Mouse (Mus musculus) erythroblast, embryonic 14.5 days (primary cell): Measurements from ENCODE around the gene Taf11. TPM values are rescaled to one million over a fixed set of nuclear protein-coding genes. Genes with fewer than 3 reads are reported as not detected.

Experiments used
- H3K27me3 ChIP-seq: 2 replicates; pipeline ENCODE4 v1.6.1; 2012; ENCODE audit warnings: inconsistent platforms; ENCODE audit not compliant: control insufficient read depth
- H3K36me3 ChIP-seq: 2 replicates; pipeline ENCODE4 v1.6.1; 2012; ENCODE audit warnings: mild to moderate bottlenecking, inconsistent platforms; ENCODE audit not compliant: control insufficient read depth
- H3K4me1 ChIP-seq: 2 replicates; pipeline ENCODE4 v1.6.1; 2012; ENCODE audit warnings: inconsistent platforms; ENCODE audit not compliant: control insufficient read depth
- H3K4me3 ChIP-seq: replicated peaks from 2 replicates; pipeline ENCODE3; 2012; ENCODE audit warnings: moderate library complexity, mild to moderate bottlenecking, inconsistent platforms
- H3K9me3 ChIP-seq: 2 replicates; pipeline ENCODE4 v1.6.1; 2012; ENCODE audit warnings: low read length, inconsistent platforms, mixed read lengths; ENCODE audit not compliant: control insufficient read depth
- GATA1 ChIP-seq: IDR thresholded peaks from 2 replicates; pipeline ENCODE4 v1.6.1; 2012; ENCODE audit warnings: low read length, inconsistent platforms, mixed read lengths
- TAL1 ChIP-seq: IDR thresholded peaks from 3 replicates; pipeline ENCODE4 v1.6.1; 2012; ENCODE audit warnings: low read length, inconsistent platforms, mixed read lengths
- polyA plus RNA-seq: library from polyadenylated mRNA; stranded (reverse); fragments of >175 nt; gene quantifications from 2 replicates; pipeline ENCODE4 v1.2.3, GENCODE M21; 2012

The Taf11 gene
- polyA plus RNA-seq, 1 experiment: 6.3 TPM

DNA sequence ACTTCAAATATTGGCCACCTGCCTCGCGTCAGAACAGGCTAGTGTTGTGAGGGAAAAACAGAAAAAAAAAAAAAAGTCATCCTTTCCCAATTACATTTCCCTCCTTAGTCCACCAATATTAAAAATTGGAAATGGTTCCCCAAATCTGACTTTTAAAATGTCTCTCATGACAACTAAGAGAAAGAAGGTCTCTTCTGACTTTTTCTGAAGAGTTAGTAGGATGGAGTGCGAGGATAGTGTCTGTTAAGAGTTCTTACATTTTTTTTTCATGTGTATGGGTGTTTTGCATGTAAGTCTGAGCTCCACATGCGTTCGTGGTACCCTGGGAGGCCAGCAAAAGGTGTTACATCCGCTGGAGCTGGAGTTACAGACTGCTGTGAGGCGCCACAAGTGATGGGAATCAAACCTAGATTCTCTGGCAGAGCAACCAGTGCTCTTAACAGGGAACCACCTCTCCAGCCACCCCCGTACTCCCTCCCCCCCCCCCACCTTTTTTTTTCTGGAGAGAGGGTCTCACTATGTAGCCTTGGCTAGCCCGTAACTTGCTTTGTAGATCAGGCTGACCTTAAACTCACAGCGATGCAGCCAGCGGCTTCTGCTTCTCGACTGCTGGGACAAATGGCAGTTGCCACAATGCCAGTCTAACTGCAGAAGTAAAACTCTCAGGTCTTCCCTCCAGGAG is 1.3 kb downstream of the Taf11 start:
- peaks cover 3% of the 10 kb centered on the region; the same call in 1 of the 2 replicates for H3K27me3 ChIP-seq
- peak overlapping the region; percentile 99 for H3K4me3 ChIP-seq
- H3K36me3 ChIP-seq: peaks cover 17% of the 10 kb centered on the region
- TF ChIP-seq TAL1 (no peak), GATA1 (no peak)
- peaks cover 54% of the 10 kb centered on the region for H3K4me1 ChIP-seq
- no peaks in the 10 kb centered on the region for H3K9me3 ChIP-seq

DNA sequence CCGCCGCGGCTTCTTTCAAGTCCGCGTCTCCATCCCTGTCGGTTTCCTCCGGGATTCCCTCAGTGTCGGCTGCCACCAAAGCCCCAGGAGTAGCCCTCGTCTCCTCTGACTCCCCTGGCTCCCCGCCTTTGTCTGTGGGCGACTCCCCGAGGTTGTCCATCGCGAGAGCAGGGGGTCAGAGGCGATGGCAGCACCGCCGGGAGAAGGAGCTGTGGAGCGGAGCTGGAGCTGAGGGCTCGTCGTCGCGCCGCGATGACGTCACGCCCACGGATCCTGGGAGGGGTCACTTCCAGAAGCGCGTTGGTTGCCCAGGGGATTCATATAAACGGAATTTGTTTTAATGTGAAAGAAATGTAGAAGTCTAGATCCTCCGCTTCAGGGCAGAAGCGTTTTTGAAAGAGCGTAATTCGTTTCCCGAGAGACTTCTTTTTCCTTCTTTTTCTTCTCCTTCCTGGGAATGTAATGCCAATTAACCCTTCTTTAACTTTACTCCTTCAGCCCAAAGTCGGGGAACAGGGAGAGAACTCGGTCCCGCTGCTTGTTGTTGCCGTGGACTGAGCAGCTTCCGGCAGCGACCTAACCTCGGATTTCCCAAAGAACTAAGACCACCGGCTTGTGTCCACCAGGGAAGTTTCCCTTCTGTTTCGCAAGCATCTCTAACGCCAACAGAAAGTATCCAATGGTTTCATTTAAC is 2.0 kb downstream of the Taf11 start:
- Histone ChIP-seq H3K27me3 (peaks cover 3% of the 10 kb centered on the region; the same call in 1 of the 2 replicates), H3K4me3 (peak overlapping the region; percentile 99), H3K36me3 (peaks cover 22% of the 10 kb centered on the region), H3K9me3 (no peaks in the 10 kb centered on the region), H3K4me1 (peaks cover 54% of the 10 kb centered on the region)
- TF ChIP-seq GATA1 (no peak), TAL1 (no peak)

DNA sequence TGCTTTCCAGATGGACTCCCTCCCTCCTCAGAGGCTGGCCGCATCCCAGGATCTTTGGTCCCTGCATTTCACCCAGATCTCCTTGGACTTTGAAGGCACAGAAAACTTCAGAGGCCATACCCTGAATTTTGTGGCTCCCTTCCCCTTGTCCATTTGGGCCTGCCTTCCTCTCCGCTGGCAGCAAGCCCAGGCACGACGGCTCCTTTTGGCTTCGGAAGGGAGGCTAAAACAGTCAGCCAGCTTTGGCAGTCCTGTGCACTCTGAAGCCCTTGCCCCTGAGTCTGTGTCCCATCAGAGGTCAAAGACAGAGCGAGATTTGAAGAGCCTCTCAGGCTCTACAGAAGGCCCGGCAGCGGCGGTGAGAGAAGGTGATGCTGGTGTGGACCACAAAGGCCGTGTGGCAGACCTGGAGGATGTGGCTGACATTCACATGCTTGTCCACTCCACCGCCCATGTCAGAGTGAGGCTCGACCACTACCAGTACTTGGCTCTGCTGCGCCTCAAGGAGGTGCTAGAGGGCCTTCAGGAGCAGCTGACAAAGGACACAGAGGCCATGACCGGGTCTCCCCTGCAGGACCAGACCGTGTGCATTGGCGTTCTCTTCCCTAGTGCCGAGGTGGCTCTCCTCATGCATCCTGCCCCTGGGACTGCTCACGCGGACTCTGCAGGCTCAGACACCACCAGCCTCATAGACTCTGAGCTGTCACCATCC is 23.0 kb downstream of the Taf11 start:
- TF ChIP-seq TAL1: no peak
- no peak for TF ChIP-seq GATA1
- Histone ChIP-seq H3K36me3 (peaks cover 88% of the 10 kb centered on the region), H3K9me3 (no peaks in the 10 kb centered on the region), H3K4me3 (no peak overlapping the region), H3K4me1 (no peaks in the 10 kb centered on the region), H3K27me3 (no peaks in the 10 kb centered on the region)

DNA sequence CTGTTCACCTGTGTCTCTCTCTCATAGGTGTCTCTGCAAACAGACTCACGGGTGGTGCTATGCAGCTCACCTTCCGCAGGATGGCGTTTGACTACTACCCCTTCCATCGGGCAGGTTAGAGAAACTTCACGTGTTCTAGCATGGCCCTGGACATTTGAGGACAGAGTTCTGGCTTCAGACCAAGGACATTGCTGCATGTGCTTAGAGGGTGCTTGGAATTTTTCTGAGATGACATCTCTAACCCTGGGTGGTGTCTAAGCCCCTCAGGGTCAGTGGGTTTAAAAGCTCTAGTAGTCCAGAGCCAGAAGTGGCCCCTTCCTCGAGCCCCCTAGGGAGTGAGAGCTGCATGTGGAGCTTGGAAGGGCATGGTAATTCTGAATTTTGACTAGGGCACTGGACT is 25.6 kb downstream of the Taf11 start:
- no peaks in the 10 kb centered on the region for H3K9me3 ChIP-seq
- TF ChIP-seq TAL1 (no peak), GATA1 (no peak)
- H3K36me3 ChIP-seq: peaks cover 90% of the 10 kb centered on the region
- H3K4me3 ChIP-seq: no peak overlapping the region
- H3K27me3 ChIP-seq: no peaks in the 10 kb centered on the region
- no peaks in the 10 kb centered on the region for H3K4me1 ChIP-seq

DNA sequence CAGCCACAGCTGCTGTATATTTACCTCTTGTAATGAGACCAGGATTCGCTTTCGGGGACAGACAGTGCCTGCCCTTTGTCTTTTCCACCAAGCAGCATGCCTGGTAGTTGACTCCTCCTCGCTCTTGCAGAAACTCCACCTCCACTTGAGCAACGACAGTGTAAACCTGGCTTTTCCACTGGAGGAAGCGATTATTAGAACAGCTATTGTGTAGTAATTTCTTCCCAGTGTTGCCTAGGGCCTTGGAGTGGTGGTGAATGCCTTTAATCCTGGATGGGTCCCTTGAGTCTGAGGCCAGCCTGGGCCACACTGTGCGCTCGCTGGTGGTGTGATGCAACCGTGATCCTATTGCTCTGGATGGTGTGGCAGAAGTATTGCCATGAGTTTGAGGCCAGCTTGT is 26.5 kb downstream of the Taf11 start:
- H3K9me3 ChIP-seq: no peaks in the 10 kb centered on the region
- H3K4me1 ChIP-seq: no peaks in the 10 kb centered on the region
- TF ChIP-seq TAL1 (no peak), GATA1 (no peak)
- no peak overlapping the region for H3K4me3 ChIP-seq
- no peaks in the 10 kb centered on the region for H3K27me3 ChIP-seq
- H3K36me3 ChIP-seq: peaks cover 91% of the 10 kb centered on the region

DNA sequence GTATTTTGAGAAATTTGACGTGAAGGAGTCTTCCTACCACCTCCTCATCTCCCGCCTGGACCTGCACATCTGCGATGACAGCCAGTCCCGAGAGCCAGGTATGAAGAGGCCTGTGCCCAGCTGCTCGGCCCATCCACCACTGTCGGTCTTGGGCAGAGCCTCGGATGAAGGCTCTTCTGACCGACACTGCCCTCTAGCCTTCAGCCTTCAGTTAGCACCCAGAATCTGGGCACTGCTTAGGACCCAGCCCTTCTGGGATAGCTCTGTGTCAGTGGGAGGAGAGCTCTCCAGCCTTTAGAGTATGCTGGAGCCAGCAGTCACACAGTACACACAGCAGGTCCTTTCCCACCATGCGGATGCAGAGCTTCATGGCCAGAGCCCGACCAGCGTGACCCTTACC is 28.1 kb downstream of the Taf11 start:
- Histone ChIP-seq H3K4me3 (no peak overlapping the region), H3K36me3 (peaks cover 89% of the 10 kb centered on the region), H3K27me3 (no peaks in the 10 kb centered on the region), H3K9me3 (no peaks in the 10 kb centered on the region), H3K4me1 (no peaks in the 10 kb centered on the region; the same call in 1 of the 2 replicates)
- TF ChIP-seq GATA1 (no peak), TAL1 (no peak)

DNA sequence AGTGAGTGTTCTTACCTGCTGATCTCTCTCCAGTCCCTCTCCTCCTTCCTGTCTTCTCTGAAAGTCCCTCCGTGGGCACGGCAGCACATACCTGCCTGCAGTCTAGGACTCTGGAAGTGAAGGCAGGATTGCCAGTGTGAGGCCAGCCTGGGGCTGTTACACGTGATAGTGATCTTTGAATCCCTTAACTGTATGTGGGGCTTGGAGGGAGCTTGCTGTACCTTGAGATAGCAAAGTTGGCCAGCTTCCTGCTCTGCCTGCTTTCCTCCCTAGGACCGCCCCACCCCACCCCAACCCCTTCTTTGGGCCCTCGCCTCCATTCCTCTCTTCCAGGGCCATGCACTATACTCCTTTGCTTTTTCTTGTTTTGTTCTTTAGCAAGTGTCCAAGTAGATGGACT is 35.1 kb downstream of the Taf11 start:
- Histone ChIP-seq H3K4me3 (peak overlapping the region; percentile 10), H3K4me1 (peaks cover 38% of the 10 kb centered on the region), H3K36me3 (peaks cover 32% of the 10 kb centered on the region), H3K9me3 (no peaks in the 10 kb centered on the region), H3K27me3 (no peaks in the 10 kb centered on the region)
- no peak for TF ChIP-seq GATA1
- no peak for TF ChIP-seq TAL1

DNA sequence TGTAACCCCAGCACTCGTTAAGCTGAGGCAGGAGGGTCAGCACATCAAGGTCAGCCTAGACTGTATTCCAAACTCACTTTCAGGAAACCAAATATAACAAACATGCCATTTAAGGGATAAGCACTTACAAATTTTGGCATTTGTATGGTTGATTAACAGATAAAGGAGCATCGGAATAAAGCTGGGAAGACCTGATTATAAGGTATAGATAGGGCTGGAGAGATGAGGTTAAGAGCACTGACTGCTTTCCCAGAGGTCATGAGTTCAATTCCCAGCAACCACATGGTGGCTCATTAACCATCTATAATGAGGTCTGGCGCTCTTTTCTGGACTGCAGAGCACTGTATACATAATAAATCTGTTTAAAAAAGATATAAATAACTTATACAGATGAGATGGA is 36.1 kb downstream of the Taf11 start:
- no peak for TF ChIP-seq TAL1
- no peak for TF ChIP-seq GATA1
- peaks cover 38% of the 10 kb centered on the region for H3K4me1 ChIP-seq
- H3K27me3 ChIP-seq: no peaks in the 10 kb centered on the region
- H3K36me3 ChIP-seq: peaks cover 24% of the 10 kb centered on the region
- no peak overlapping the region for H3K4me3 ChIP-seq
- no peaks in the 10 kb centered on the region for H3K9me3 ChIP-seq

DNA sequence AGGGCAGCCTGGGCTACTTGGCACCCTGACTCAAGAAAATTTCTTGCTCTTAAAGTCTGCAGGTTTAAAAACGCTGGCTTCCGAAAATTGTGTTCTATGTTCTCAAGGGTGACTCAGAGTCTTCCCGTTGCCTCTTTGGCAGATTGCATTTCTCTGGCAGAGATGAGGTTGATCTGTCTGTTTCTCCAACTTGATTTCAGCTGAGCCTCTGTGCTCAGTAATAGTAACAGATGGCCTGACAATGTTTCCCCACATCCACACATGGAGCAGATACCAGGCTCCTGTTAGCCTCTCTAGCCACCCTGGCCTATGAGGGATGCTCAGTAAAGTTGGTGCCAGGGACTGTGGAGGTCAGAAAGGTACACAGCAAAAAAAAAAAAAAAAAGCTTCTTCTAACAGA is 37.8 kb downstream of the Taf11 start:
- Histone ChIP-seq H3K27me3 (no peaks in the 10 kb centered on the region), H3K4me3 (no peak overlapping the region), H3K9me3 (no peaks in the 10 kb centered on the region), H3K36me3 (peaks cover 12% of the 10 kb centered on the region), H3K4me1 (peaks cover 38% of the 10 kb centered on the region)
- no peak for TF ChIP-seq GATA1
- TF ChIP-seq TAL1: no peak
